Mouse (Mus musculus) T-helper 17 cell (primary cell): Measurements from ENCODE around the gene Adi1.

Experiments used
- in situ Hi-C, 2 experiments: fragments of 300-600 bp; cut with MboI, MseI; formaldehyde crosslinking; loops; 1 replicate in 1 of 2; 2 replicates in 1 of 2; pipeline ENCODE4 v1.15.1; 2025; ENCODE audit warnings: high pct_unique_total_duplicates in 2 of 2

Gene Adi1

GRCm38 (mm10) chr12:28675121-28675924, at the start of gene Adi1:
Adi1 (plus strand) TSS chr12:28675231.
- in situ Hi-C loops = no loop called here

- in situ Hi-C loops = loop anchor here in 1 of 2 experiments (25.0 kb wide), 1 partner anchor 1962 kb away; the partner anchor contains the start of gene Tmem18
These were observed 49.6 kb upstream of the Adi1 start for GRCm38 (mm10) chr12:28625407-28625806.

GRCm38 (mm10) chr12:28627092-28627491, 47.9 kb upstream of the Adi1 start:
- in situ Hi-C loops = loop anchor here in 1 of 2 experiments (25.0 kb wide), 1 partner anchor 1960 kb away; the partner anchor contains the start of gene Tmem18

GRCm38 (mm10) chr12:28628436-28628835, 46.6 kb upstream of the Adi1 start:
- in situ Hi-C loops = loop anchor here in 1 of 2 experiments (25.0 kb wide), 1 partner anchor 1959 kb away; the partner anchor contains the start of gene Tmem18

GRCm38 (mm10) chr12:28635058-28635534, 39.9 kb upstream of the Adi1 start:
- in situ Hi-C loops = loop anchor here in 1 of 2 experiments (5.0 to 25.0 kb wide), 2 partner anchors 112 to 1952 kb away; partner anchors contain the start of gene Tmem18

- in situ Hi-C loops = loop anchor here in 1 of 2 experiments (5.0 to 25.0 kb wide), 2 partner anchors 111 to 1951 kb away; partner anchors contain the start of gene Tmem18
These were observed 39.2 kb upstream of the Adi1 start, which contains the start of gene Rps7 for GRCm38 (mm10) chr12:28635535-28636476. Rps7 (minus strand) TSS chr12:28635953.

- in situ Hi-C loops = loop anchor here in 1 of 2 experiments (5.0 to 25.0 kb wide), 2 partner anchors 111 to 1951 kb away; partner anchors contain the start of gene Tmem18
These were observed 38.5 kb upstream of the Adi1 start for GRCm38 (mm10) chr12:28636543-28636942.

GRCm38 (mm10) chr12:28638778-28639177, 36.3 kb upstream of the Adi1 start:
- in situ Hi-C loops = loop anchor here in 1 of 2 experiments (5.0 to 25.0 kb wide), 2 partner anchors 109 to 1949 kb away; partner anchors contain the start of gene Tmem18

- in situ Hi-C loops = loop anchor here in 1 of 2 experiments (25.0 kb wide), 1 partner anchor 1938 kb away; the partner anchor contains the start of gene Tmem18
These were observed 25.6 kb upstream of the Adi1 start, which contains the start of gene Rnaseh1 for GRCm38 (mm10) chr12:28649141-28650110. Rnaseh1 (plus strand) TSS chr12:28649602.

GRCm38 (mm10) chr12:28662628-28663027, 12.4 kb upstream of the Adi1 start:
- in situ Hi-C loops = no loop called here

GRCm38 (mm10) chr12:28666734-28667133, 8.3 kb upstream of the Adi1 start:
- in situ Hi-C loops = no loop called here

- in situ Hi-C loops = no loop called here
These were observed 7.7 kb upstream of the Adi1 start for GRCm38 (mm10) chr12:28667287-28667686.

- in situ Hi-C loops = no loop called here
These were observed 852 bp upstream of the Adi1 start for GRCm38 (mm10) chr12:28674038-28674720.

- in situ Hi-C loops = no loop called here
These were observed 836 bp downstream of the Adi1 start for GRCm38 (mm10) chr12:28675925-28676209.

GRCm38 (mm10) chr12:28684674-28685073, 9.6 kb downstream of the Adi1 start:
- in situ Hi-C loops = no loop called here

- in situ Hi-C loops = no loop called here
These were observed 10.7 kb downstream of the Adi1 start for GRCm38 (mm10) chr12:28685771-28686170.

GRCm38 (mm10) chr12:28686199-28686879, 11.3 kb downstream of the Adi1 start:
- in situ Hi-C loops = no loop called here

GRCm38 (mm10) chr12:28688996-28689395, 14.0 kb downstream of the Adi1 start:
- in situ Hi-C loops = no loop called here

GRCm38 (mm10) chr12:28690730-28691129, 15.7 kb downstream of the Adi1 start:
- in situ Hi-C loops = no loop called here
